Mouse (Mus musculus) midbrain, embryonic 15.5 days (tissue): ENCODE measurements around the gene Gstt3. TPM values are rescaled to one million over a fixed set of nuclear protein-coding genes. Genes with fewer than 3 reads are reported as not detected.

Source experiments
- ATAC-seq: fragments of 200-750 bp; cut with Nextera tagmentation; replicated peaks from 2 replicates; pipeline ENCODE4 v1.8.0; 2017; ENCODE audit warnings: moderate TSS enrichment
- H3K27ac ChIP-seq: fragments of 300-500 bp; sonication (generic); 2 replicates; pipeline ENCODE4 v1.5.1; 2015; ENCODE audit warnings: mild to moderate bottlenecking, inconsistent platforms
- H3K27me3 ChIP-seq: fragments of 300-500 bp; sonication (generic); replicated peaks from 2 replicates; pipeline ENCODE4 v1.6.1; 2015; ENCODE audit warnings: inconsistent platforms
- H3K36me3 ChIP-seq: fragments of 300-500 bp; sonication (generic); replicated peaks from 2 replicates; pipeline ENCODE4 v1.6.1; 2015; ENCODE audit warnings: inconsistent platforms
- H3K4me1 ChIP-seq: fragments of 300-500 bp; sonication (generic); 2 replicates; pipeline ENCODE4 v1.6.1; 2015; ENCODE audit warnings: inconsistent platforms
- H3K4me2 ChIP-seq: fragments of 300-500 bp; sonication (generic); 2 replicates; pipeline ENCODE4 v1.6.1; 2015; ENCODE audit warnings: inconsistent platforms, mild to moderate bottlenecking, moderate library complexity
- H3K4me3 ChIP-seq: fragments of 300-500 bp; sonication (generic); 2 replicates; pipeline ENCODE4 v1.5.1; 2015; ENCODE audit warnings: mild to moderate bottlenecking, inconsistent platforms
- H3K9ac ChIP-seq: fragments of 300-500 bp; sonication (generic); 2 replicates; pipeline ENCODE4 v1.6.1; 2015; ENCODE audit warnings: mild to moderate bottlenecking, inconsistent platforms
- H3K9me3 ChIP-seq: fragments of 300-500 bp; sonication (generic); 2 replicates; pipeline ENCODE4 v1.6.1; 2016; ENCODE audit warnings: inconsistent platforms
- WGBS: fragments of 180-500 bp; shearing (Covaris S2); methylation state at CpG from one replicate; pipeline ENCODE4 v1.1.7; 2015; ENCODE audit warnings: mixed read lengths; 5-methylcytosine and 5-hydroxymethylcytosine counted together
- polyA plus RNA-seq: library from polyadenylated mRNA; unstranded; fragments of >200 nt; fragmentation: Nextera tagmentation; extraction: Ambion mirVana; gene quantifications from 2 replicates; pipeline ENCODE4 v1.2.1, GENCODE M21; 2015

Gstt3 gene
- polyA plus RNA-seq, 1 experiment from 2014 or later, result 1.6 TPM

GRCm38 (mm10) chr10:75740866-75741265, 40.3 kb downstream of the Gstt3 start:
- Histone ChIP-seq H3K9me3 (no peaks in the 10 kb centered on the region), H3K9ac (no peak overlapping the region), H3K4me2 (no peak overlapping the region), H3K27me3 (no peaks in the 10 kb centered on the region), H3K27ac (no peak overlapping the region), H3K4me3 (no peak overlapping the region), H3K36me3 (peaks cover 50% of the 10 kb centered on the region), H3K4me1 (peaks cover 4% of the 10 kb centered on the region; the same call in 1 of the 2 replicates)
- WGBS, result over 99% methylated on average over 3 of the region's 3 CpGs
- ATAC-seq, result no peak

DNA sequence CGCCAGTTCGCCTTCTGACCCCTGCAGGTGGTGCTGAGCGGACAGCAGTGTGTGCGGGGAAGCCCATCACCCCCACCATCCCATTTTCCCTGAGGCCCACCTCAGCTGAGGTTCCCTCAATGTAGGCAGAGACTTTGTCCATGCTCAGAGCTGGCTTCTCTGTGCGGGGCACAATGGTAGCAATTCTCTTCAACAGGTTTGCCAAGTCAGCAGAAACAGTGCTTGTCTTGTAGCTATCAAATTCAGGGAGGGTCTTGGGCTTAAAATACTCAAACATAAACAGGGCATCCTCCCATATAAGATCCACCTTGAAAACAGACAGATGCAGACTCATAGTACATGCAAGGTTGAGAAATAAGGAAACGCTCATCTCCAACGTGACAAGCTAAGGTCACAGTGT, 55.8 kb downstream of the Gstt3 start:
- H3K36me3 ChIP-seq, result peaks cover 42% of the 10 kb centered on the region; the same call in 1 of the 2 replicates
- no peaks in the 10 kb centered on the region for H3K9me3 ChIP-seq
- no peak overlapping the region for H3K27ac ChIP-seq
- H3K9ac ChIP-seq, result no peak overlapping the region
- no peaks in the 10 kb centered on the region for H3K27me3 ChIP-seq
- WGBS, result 90% methylated on average over 7 of the region's 7 CpGs
- no peak overlapping the region for H3K4me2 ChIP-seq
- no peaks in the 10 kb centered on the region for H3K4me1 ChIP-seq
- no peak for ATAC-seq
- H3K4me3 ChIP-seq, result no peak overlapping the region

Other genes with a start within 250 kb of the Gstt3 start
- gene Lrrc75b, start 221.1 kb downstream of the Gstt3 start, polyA plus RNA-seq, result 41.0 and 44.8 TPM in 2 replicates
- gene Ggt1, start 219.8 kb downstream of the Gstt3 start, polyA plus RNA-seq, result 1.2 and 1.7 TPM in 2 replicates
- gene Ggt5, start 192.1 kb downstream of the Gstt3 start, polyA plus RNA-seq, result 2.2 and 3.4 TPM in 2 replicates
- 3.0 and 4.1 TPM in 2 replicates for gene Susd2, start 137.4 kb downstream of the Gstt3 start, polyA plus RNA-seq
- gene Cabin1, start 17.1 kb downstream of the Gstt3 start, polyA plus RNA-seq, result 36.6 and 42.2 TPM in 2 replicates
- gene Ddt, start 8.0 kb downstream of the Gstt3 start, polyA plus RNA-seq, result 64.7 and 65.8 TPM in 2 replicates
- not detected in 2 replicates for gene Gm20441, start 460 bp downstream of the Gstt3 start, polyA plus RNA-seq
- gene Gstt1, start 17.2 kb upstream of the Gstt3 start, polyA plus RNA-seq, result 14.5 and 16.9 TPM in 2 replicates
- gene Gstt4, start 41.1 kb upstream of the Gstt3 start, polyA plus RNA-seq, result not detected in 2 replicates
- gene Gstt2, start 56.0 kb upstream of the Gstt3 start, polyA plus RNA-seq, result 7.4 and 7.5 TPM in 2 replicates
- 1,455 and 1,508 TPM in 2 replicates for gene Mif, start 78.8 kb upstream of the Gstt3 start, polyA plus RNA-seq
- 2.1 and 2.8 TPM in 2 replicates for gene Derl3, start 112.0 kb upstream of the Gstt3 start, polyA plus RNA-seq
- gene Smarcb1, start 140.2 kb upstream of the Gstt3 start, polyA plus RNA-seq, result 300 and 303 TPM in 2 replicates
- gene Chchd10, start 151.7 kb upstream of the Gstt3 start, polyA plus RNA-seq, result 82.8 and 88.3 TPM in 2 replicates
- gene Mmp11, start 155.1 kb upstream of the Gstt3 start, polyA plus RNA-seq, result 18.2 and 21.6 TPM in 2 replicates
- 1.1 and 1.3 TPM in 2 replicates for gene Gm867, start 159.3 kb upstream of the Gstt3 start, polyA plus RNA-seq
- 0.77 TPM in 1 of 2 replicates, not detected in the other for gene Vpreb3, start 161.6 kb upstream of the Gstt3 start, polyA plus RNA-seq
- gene Gm5134, start 173.1 kb upstream of the Gstt3 start, polyA plus RNA-seq, result not detected in 2 replicates